Mouse (Mus musculus) small intestine, adult 2 months (tissue): ENCODE measurements at regions not wholly inside any gene's neighbourhood (a gene's known extent, or its start where the extent isn't known, plus 50 kb on each side); places are given as distances from the start of the nearest gene placed in this dataset.

Experiments used
- CTCF ChIP-seq: fragments of 200-500 bp; IDR thresholded peaks from 2 replicates; pipeline ENCODE4 v1.5.1; 2012; ENCODE audit warnings: low read depth, mild to moderate bottlenecking, control low read depth, inconsistent platforms, low read length, moderate library complexity, mixed read lengths; ENCODE audit not compliant: insufficient replicate concordance, insufficient read length; ENCODE audit errors: extremely low read depth
- POLR2A ChIP-seq: fragments of 200-500 bp; IDR thresholded peaks from 2 replicates; pipeline ENCODE4 v1.6.1; 2012; ENCODE audit warnings: low read depth, mild to moderate bottlenecking, control low read depth, inconsistent platforms, low read length, moderate library complexity

DNA sequence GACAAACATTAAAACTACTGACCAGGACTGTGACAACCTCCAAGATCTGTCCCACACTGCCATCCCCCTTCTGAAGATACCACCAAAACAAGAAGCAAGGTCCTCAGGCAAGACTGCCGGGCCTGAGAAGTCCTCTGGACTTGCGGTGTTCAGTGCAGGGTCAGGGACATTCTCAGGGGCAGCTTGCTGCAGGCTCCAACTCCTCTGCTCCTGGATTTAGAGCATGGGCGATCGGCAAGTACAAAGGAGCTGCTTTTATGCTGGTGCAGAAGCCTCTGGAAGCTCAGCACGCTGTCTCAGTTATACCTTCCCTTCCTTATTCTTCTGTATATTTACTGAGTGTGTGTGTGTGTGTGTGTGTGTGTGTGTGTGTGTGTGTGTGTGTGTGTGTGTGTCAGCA, 103.2 kb downstream of the Fam114a2 start:
- TF ChIP-seq POLR2A (no peak), CTCF (no peak)
